Mouse (Mus musculus) fibroblast of lung, adult 2 months (primary cell): ENCODE measurements around the gene Hspa1a.

Source experiments
- DNase-seq: peaks from one replicate; pipeline ENCODE4 v3.0.0-alpha.2; 2011; ENCODE audit warnings: low read depth

Gene Hspa1a

GRCm38 (mm10) chr17:34946486-34947140 lies 25.3 kb downstream of the Hspa1a start:
- no peak for DNase-seq

GRCm38 (mm10) chr17:34944362-34944761 lies 27.6 kb downstream of the Hspa1a start:
- no peak for DNase-seq

- DNase-seq, result no peak
Measured at GRCm38 (mm10) chr17:34943128-34943815, 28.7 kb downstream of the Hspa1a start.

GRCm38 (mm10) chr17:34941344-34942041 lies 30.5 kb downstream of the Hspa1a start:
- no peak for DNase-seq

- DNase-seq, result no peak
Measured at GRCm38 (mm10) chr17:34937960-34938505, 33.9 kb downstream of the Hspa1a start.

GRCm38 (mm10) chr17:34934830-34935229 lies 37.1 kb downstream of the Hspa1a start:
- DNase-seq, result no peak

GRCm38 (mm10) chr17:34934031-34934430 lies 37.9 kb downstream of the Hspa1a start:
- no peak for DNase-seq

- DNase-seq, result no peak
Measured at GRCm38 (mm10) chr17:34932287-34932686, 39.7 kb downstream of the Hspa1a start.

GRCm38 (mm10) chr17:34931735-34932098 lies 40.2 kb downstream of the Hspa1a start:
- DNase-seq, result no peak

GRCm38 (mm10) chr17:34931061-34931734 lies 40.8 kb downstream of the Hspa1a start, which contains the start of gene Neu1:
Neu1 (plus strand) TSS chr17:34931253.
- peak; percentile 97 for DNase-seq

GRCm38 (mm10) chr17:34928841-34929240 lies 43.1 kb downstream of the Hspa1a start:
- no peak for DNase-seq

GRCm38 (mm10) chr17:34927306-34928019 lies 44.5 kb downstream of the Hspa1a start:
- DNase-seq, result no peak

- no peak for DNase-seq
Measured at GRCm38 (mm10) chr17:34924258-34924657, 47.7 kb downstream of the Hspa1a start.

GRCm38 (mm10) chr17:34922939-34923338 lies 49.0 kb downstream of the Hspa1a start:
- DNase-seq, result no peak
